In the genomic region with DNA sequence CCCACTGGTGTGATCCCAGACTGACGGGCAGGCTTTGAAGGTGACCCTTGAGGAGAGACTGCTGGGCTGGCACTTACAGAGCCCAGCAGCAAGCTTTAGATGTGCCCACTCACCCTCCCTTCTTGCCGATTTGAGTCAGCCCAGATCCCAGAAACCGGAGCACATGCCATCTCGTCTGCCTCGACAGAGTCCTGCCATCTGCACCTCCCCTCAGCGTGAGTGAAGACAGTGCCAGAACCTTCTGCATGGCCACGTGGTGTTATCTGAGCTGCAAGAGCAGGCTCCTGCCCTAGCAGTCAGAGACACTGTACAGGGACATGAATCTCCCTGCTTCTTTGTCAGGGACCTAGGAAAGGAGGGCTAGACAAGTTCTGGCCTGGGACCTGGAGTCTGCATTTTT, we compare ENCODE assay signal across 11 mouse cellular contexts.
DNase-seq lines count a peak whose midpoint lies in the region; ATAC-seq lines count a peak whose summit lies in the region.
"Had no signal": no experiment of that assay in that cellular context is flagged by ENCODE, and none has a peak within 500 bp of the region (broad histone marks: within the 10 kb centered on the region; RNA-seq: fewer than 3 reads in every experiment).

No protein-coding gene starts in this region.

- no peak overlapping the region for H3K4me3 ChIP-seq in heart, embryonic 12.5 days
- H3K4me3 ChIP-seq in forebrain, embryonic 16.5 days (replicated peaks; ENCODE audit: low read length) = no peak overlapping the region
- H3K4me3 ChIP-seq: lung, embryonic 15.5 days; stomach, embryonic 15.5 days had no signal

- H3K9me3 ChIP-seq in heart, embryonic 12.5 days (replicated peaks) = 0 out of 2 replicates have a peak, but pooled peaks cover 3% of the 10 kb centered on the region
- no peaks in the 10 kb centered on the region for H3K9me3 ChIP-seq in forebrain, embryonic 16.5 days (ENCODE audit: control insufficient read depth, low read length)
- H3K9me3 ChIP-seq: lung, embryonic 15.5 days; stomach, embryonic 15.5 days had no signal

- H3K36me3 ChIP-seq in heart, embryonic 12.5 days = no peaks in the 10 kb centered on the region
- H3K36me3 ChIP-seq in forebrain, embryonic 16.5 days (ENCODE audit: control insufficient read depth, insufficient read depth) = no peaks in the 10 kb centered on the region
- H3K36me3 ChIP-seq: lung, embryonic 15.5 days; stomach, embryonic 15.5 days had no signal

- H3K27me3 ChIP-seq in heart, embryonic 12.5 days (replicated peaks) = 0 out of 2 replicates have a peak, but pooled peaks cover 3% of the 10 kb centered on the region
- no peaks in the 10 kb centered on the region for H3K27me3 ChIP-seq in forebrain, embryonic 16.5 days (replicated peaks; ENCODE audit: control insufficient read depth, insufficient read depth, low read length)
- H3K27me3 ChIP-seq: lung, embryonic 15.5 days; stomach, embryonic 15.5 days had no signal

- H3K4me1 ChIP-seq in heart, embryonic 12.5 days (replicated peaks) = peaks cover 21% of the 10 kb centered on the region
- 0 out of 2 replicates have a peak, but pooled peaks cover 4% of the 10 kb centered on the region for H3K4me1 ChIP-seq in forebrain, embryonic 16.5 days (replicated peaks; ENCODE audit: control insufficient read depth, insufficient read depth, low read length)
- H3K4me1 ChIP-seq: lung, embryonic 15.5 days; stomach, embryonic 15.5 days had no signal

- peak; percentile 68; the same call in 1 of the 2 replicates for ATAC-seq in heart, embryonic 12.5 days (ENCODE audit: insufficient number of reproducible peaks, low FRiP score)
- ATAC-seq in forebrain, embryonic 16.5 days = peak; percentile 72

- 18% methylated on average over 7 of the region's 7 CpGs for WGBS in heart, embryonic 12.5 days
- 49% methylated on average over 7 of the region's 7 CpGs for WGBS in forebrain, embryonic 16.5 days

- H3K27ac ChIP-seq in heart, embryonic 12.5 days (ENCODE audit: poor library complexity, severe bottlenecking) = no peak overlapping the region
- no peak overlapping the region for H3K27ac ChIP-seq in forebrain, embryonic 16.5 days (ENCODE audit: low read length)
- H3K27ac ChIP-seq: kidney, postnatal 0 days; lung, embryonic 15.5 days; stomach, embryonic 15.5 days had no signal

- no peak overlapping the region for H3K4me2 ChIP-seq in heart, embryonic 12.5 days
- H3K4me2 ChIP-seq in forebrain, embryonic 16.5 days (ENCODE audit: low read length) = no peak overlapping the region
- H3K4me2 ChIP-seq: lung, embryonic 15.5 days; stomach, embryonic 15.5 days had no signal

- no peak overlapping the region for H3K9ac ChIP-seq in heart, embryonic 12.5 days
- no peak overlapping the region for H3K9ac ChIP-seq in forebrain, embryonic 16.5 days (replicated peaks; ENCODE audit: low read depth, low read length)
- H3K9ac ChIP-seq: lung, embryonic 15.5 days; stomach, embryonic 15.5 days had no signal

- DNase-seq in heart, adult 11 months = no peak
- peak; percentile 86 for DNase-seq in layer of hippocampus, adult 9-11 months
- DNase-seq in right cerebral cortex, postnatal 36 days (ENCODE audit: low spot score in 2 of 2) = peak; percentile 33 to 36
- DNase-seq in liver = no peak
- no peak for DNase-seq in spleen, adult 18-20 months
- DNase-seq in ovary, adult 18-20 months (ENCODE audit: low spot score) = no peak

Comparison
In these comparisons a context has a peak if more than half of its experiments do, and no peak if none do; other contexts are left out.
1. DNase-seq: peak in layer of hippocampus, adult 9-11 months (single experiment) and right cerebral cortex, postnatal 36 days (2 of 2); none in heart, adult 11 months (single experiment), liver (single experiment), spleen, adult 18-20 months (0 of 2) and ovary, adult 18-20 months (single experiment).